Mouse (Mus musculus) intestine, postnatal 0 days (tissue): ENCODE measurements around the gene Cntrob. TPM values are rescaled to one million over a fixed set of nuclear protein-coding genes. Genes with fewer than 3 reads are reported as not detected.
A peak's percentile ranks its signal among the peaks of the same experiment; 100 is the strongest.

ENCODE experiments used
- ATAC-seq: fragments of 200-750 bp; cut with Nextera tagmentation; 2 replicates; pipeline ENCODE4 v1.8.0; 2017; ENCODE audit warnings: mild to moderate bottlenecking, moderate TSS enrichment, moderate library complexity
- H3K27ac ChIP-seq: fragments of 300-500 bp; sonication (generic); 2 replicates; pipeline ENCODE4 v1.5.1; 2014; ENCODE audit warnings: mild to moderate bottlenecking, low read depth, low read length, moderate library complexity
- H3K27me3 ChIP-seq: fragments of 300-500 bp; sonication (generic); replicated peaks from 2 replicates; pipeline ENCODE4 v1.6.1; 2014; ENCODE audit warnings: low read length, mixed read lengths; ENCODE audit not compliant: control insufficient read depth, insufficient read depth
- H3K36me3 ChIP-seq: fragments of 300-500 bp; sonication (generic); 2 replicates; pipeline ENCODE4 v1.6.1; 2014; ENCODE audit warnings: mild to moderate bottlenecking, moderate library complexity; ENCODE audit not compliant: control insufficient read depth, insufficient read depth
- H3K4me1 ChIP-seq: fragments of 300-500 bp; sonication (generic); replicated peaks from 2 replicates; pipeline ENCODE4 v1.6.1; 2014; ENCODE audit warnings: antibody characterized with exemption, low read length, mixed read lengths; ENCODE audit not compliant: control insufficient read depth, insufficient read depth
- H3K4me2 ChIP-seq: fragments of 300-500 bp; sonication (generic); replicated peaks from 2 replicates; pipeline ENCODE4 v1.6.1; 2014; ENCODE audit warnings: low read depth, mild to moderate bottlenecking, moderate library complexity
- H3K4me3 ChIP-seq: fragments of 300-500 bp; sonication (generic); 2 replicates; pipeline ENCODE4 v1.5.1; 2014; ENCODE audit warnings: low read depth, low read length
- H3K9ac ChIP-seq: fragments of 300-500 bp; sonication (generic); 2 replicates; pipeline ENCODE4 v1.6.1; 2014; ENCODE audit warnings: mild to moderate bottlenecking, low read depth, low read length
- H3K9me3 ChIP-seq: fragments of 300-500 bp; sonication (generic); 2 replicates; pipeline ENCODE4 v1.6.1; 2016; ENCODE audit warnings: mixed run types; ENCODE audit not compliant: control insufficient read depth
- CTCF ChIP-seq: sonication (generic); IDR thresholded peaks from 2 replicates; pipeline ENCODE4 v1.5.1; 2016; ENCODE audit warnings: low read depth, mild to moderate bottlenecking, control low read depth, antibody characterized with exemption, moderate library complexity
- WGBS: fragments of 180-500 bp; shearing (Covaris S2); extraction: QIAGEN DNeasy Blood & Tissue Kit; methylation state at CpG from one replicate; pipeline ENCODE4 v1.1.7; 2014; 5-methylcytosine and 5-hydroxymethylcytosine counted together
- polyA plus RNA-seq: library from polyadenylated mRNA; unstranded; fragments of >200 nt; fragmentation: Nextera tagmentation; extraction: Ambion mirVana; gene quantifications from 2 replicates; pipeline ENCODE4 v1.2.1, GENCODE M21; 2015

Cntrob gene
- polyA plus RNA-seq, 1 experiment from 2014 or later = 7.9 TPM

DNA sequence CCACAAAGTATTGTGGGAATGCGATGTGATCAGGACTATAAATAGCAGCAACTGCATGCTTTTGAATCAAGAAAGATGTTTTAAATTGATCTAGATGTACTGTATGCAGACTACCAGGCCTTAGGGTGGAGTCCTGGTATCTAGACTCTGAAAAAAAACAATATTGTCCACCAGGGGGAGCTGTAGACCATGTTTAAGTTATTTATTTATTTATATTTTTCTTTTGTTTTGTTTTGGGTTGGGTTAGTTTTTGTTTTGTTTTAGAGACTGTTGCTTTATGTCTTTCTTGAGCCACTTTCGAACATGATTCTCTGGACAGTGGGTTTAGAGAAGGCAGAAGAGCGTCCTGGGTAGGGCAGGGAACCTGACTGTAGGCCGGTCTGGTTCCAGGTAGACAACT lies 65.8 kb downstream of the Cntrob start:
- Histone ChIP-seq H3K36me3 (no peaks in the 10 kb centered on the region), H3K4me1 (no peaks in the 10 kb centered on the region), H3K4me3 (no peak overlapping the region), H3K27me3 (no peaks in the 10 kb centered on the region), H3K9ac (no peak overlapping the region), H3K4me2 (peak overlapping the region; percentile 22; the same call in 1 of the 2 replicates), H3K27ac (no peak overlapping the region), H3K9me3 (no peaks in the 10 kb centered on the region)
- 49% methylated on average over 4 of the region's 4 CpGs for WGBS
- ATAC-seq = no peak
- TF ChIP-seq CTCF = peak; percentile 65

DNA sequence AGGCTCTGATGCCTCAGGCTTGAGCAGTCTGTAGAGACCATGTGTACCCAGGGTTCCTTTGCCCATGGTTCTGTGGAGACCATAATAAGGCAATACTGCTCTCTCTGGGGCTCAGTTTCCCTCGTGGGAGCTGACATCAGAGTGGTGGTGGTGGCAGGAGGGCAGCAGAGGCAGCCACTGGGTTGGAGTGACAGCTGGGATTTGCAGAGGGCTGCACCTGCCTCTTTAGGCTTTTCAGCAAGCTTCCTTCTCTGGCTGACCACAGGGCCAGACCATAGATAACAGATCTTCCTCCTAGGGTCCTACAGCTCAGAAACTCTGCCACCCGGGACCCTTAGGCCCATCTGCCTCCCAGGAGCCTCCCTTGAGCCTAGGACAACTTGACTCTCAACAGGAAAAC lies 66.5 kb downstream of the Cntrob start:
- ATAC-seq = no peak
- no peak overlapping the region for H3K4me3 ChIP-seq
- no peak overlapping the region for H3K27ac ChIP-seq
- TF ChIP-seq CTCF = no peak
- H3K9me3 ChIP-seq = no peaks in the 10 kb centered on the region
- no peaks in the 10 kb centered on the region for H3K36me3 ChIP-seq
- H3K4me2 ChIP-seq = no peak overlapping the region
- no peaks in the 10 kb centered on the region for H3K27me3 ChIP-seq
- H3K9ac ChIP-seq = no peak overlapping the region
- no peaks in the 10 kb centered on the region for H3K4me1 ChIP-seq
- WGBS = 71% methylated on average over 2 of the region's 2 CpGs

DNA sequence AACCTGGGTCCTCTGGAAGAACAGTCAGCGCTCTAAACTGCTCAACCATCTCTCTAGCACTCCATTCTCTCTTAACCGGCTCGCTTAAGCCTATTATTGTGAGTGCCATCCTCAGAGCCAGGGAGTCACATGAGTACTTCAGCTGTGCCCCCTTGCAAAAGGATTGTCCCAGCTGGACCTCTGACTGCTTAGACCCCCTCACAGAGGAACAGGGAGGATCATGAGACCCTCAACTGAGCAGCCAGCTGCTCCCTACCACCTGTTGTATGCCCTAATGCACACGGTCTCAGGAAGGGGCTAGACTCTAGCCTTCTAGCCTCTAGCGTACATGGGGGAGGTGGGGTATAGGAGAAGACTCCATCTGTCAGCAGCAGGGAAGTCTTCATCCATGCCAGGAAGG lies 68.8 kb downstream of the Cntrob start:
- Histone ChIP-seq H3K4me1 (no peaks in the 10 kb centered on the region), H3K9me3 (no peaks in the 10 kb centered on the region), H3K27ac (no peak overlapping the region), H3K9ac (no peak overlapping the region), H3K27me3 (no peaks in the 10 kb centered on the region), H3K36me3 (no peaks in the 10 kb centered on the region), H3K4me3 (no peak overlapping the region), H3K4me2 (no peak overlapping the region)
- no peak for ATAC-seq
- no peak for TF ChIP-seq CTCF
- 72% methylated on average over 5 of the region's 5 CpGs for WGBS

DNA sequence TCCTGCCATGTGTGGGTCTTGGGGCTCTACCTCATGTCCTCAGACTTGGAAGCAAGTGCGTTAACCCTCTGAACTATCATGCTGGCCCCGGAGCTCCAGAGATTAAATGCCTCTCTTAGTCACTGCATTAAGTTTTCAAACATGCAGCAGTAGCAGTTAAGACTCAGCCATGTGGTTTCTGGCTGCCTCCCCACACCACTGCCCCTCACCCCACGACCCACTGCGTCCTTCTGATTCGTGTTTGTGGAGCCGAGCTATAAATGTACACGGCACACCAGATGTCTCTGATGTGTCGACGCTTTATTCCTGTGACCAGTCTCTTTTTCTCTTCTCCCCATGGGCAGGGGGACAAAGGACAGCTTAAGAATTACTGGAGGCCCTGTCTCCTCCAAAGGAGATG lies 70.4 kb downstream of the Cntrob start:
- no peak overlapping the region for H3K9ac ChIP-seq

DNA sequence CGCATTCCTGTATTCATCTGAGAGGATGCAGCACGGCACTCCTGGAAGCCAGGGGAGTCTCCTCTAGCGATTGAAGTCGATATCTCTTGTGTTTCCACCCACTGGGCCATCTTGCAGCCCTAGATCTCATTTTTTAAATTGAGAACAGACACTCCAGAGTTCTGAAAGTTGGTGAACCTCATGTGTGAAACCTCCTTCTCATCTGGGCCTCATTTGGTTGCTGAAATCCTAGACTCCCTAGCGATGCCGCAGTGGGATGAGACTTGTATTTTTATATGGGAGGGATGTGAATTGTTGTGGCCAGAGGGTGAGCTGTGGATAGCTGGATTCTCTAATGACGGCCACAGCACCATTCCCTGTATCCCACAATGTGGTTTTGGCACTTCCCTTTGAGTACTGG lies 71.6 kb downstream of the Cntrob start:
- no peaks in the 10 kb centered on the region for H3K4me1 ChIP-seq
- TF ChIP-seq CTCF = no peak
- H3K36me3 ChIP-seq = no peaks in the 10 kb centered on the region
- 80% methylated on average over 7 of the region's 7 CpGs for WGBS
- no peak overlapping the region for H3K27ac ChIP-seq
- H3K4me3 ChIP-seq = no peak overlapping the region
- no peaks in the 10 kb centered on the region for H3K27me3 ChIP-seq
- no peak for ATAC-seq
- no peak overlapping the region for H3K4me2 ChIP-seq
- no peaks in the 10 kb centered on the region for H3K9me3 ChIP-seq
- H3K9ac ChIP-seq = no peak overlapping the region

More for the DNA sequence above, 70.4 kb downstream of the Cntrob start:
- ATAC-seq = no peak
- H3K36me3 ChIP-seq = no peaks in the 10 kb centered on the region
- no peaks in the 10 kb centered on the region for H3K27me3 ChIP-seq
- no peak overlapping the region for H3K4me3 ChIP-seq
- no peaks in the 10 kb centered on the region for H3K4me1 ChIP-seq
- no peak overlapping the region for H3K27ac ChIP-seq
- WGBS = 42% methylated on average over 9 of the region's 9 CpGs
- no peak for TF ChIP-seq CTCF
- no peak overlapping the region for H3K4me2 ChIP-seq
- no peaks in the 10 kb centered on the region for H3K9me3 ChIP-seq

DNA sequence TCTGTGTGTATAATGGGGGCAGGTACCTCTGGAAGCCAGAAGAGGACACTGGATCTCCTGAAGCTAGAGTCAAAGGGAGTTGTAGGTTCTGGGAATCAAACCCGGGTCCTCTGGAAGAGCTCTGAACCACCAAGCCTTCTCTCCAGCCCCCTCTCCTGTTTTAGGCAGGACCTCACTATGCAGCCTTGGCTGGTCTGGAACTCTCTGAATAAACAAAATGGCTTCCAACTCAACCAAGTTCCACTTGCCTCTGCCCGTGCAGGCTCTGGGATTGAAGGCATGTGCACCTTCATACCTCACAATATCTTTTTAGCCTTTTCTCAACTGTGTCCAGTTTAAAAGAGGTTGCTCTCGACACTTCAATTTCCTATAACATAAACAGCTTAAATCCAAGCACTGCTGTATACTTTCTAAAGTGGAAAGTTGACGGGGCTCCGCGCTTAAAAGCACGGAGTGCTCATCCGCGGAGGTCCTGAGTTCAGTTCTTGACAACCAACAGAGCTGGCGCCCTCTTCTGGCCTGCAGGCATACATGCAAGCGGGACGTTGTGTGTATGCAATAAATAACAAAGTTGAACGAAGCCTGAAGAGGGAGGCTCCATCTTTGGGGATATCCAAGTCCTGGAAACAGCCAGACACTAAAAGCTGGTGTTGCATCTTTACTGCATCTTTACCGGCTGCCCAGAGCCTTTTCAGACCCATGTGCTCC lies 72.3 kb downstream of the Cntrob start:
- H3K4me2 ChIP-seq = no peak overlapping the region
- no peaks in the 10 kb centered on the region for H3K9me3 ChIP-seq
- no peaks in the 10 kb centered on the region for H3K27me3 ChIP-seq
- H3K4me1 ChIP-seq = no peaks in the 10 kb centered on the region
- H3K9ac ChIP-seq = no peak overlapping the region
- H3K4me3 ChIP-seq = no peak overlapping the region
- ATAC-seq = no peak
- H3K27ac ChIP-seq = no peak overlapping the region
- H3K36me3 ChIP-seq = no peaks in the 10 kb centered on the region
- WGBS = 53% methylated on average over 14 of the region's 14 CpGs
- peak; percentile 56 for TF ChIP-seq CTCF
